Mouse (Mus musculus) hindbrain, embryonic 15.5 days (tissue): ENCODE data around the gene Gjc2. TPM values are rescaled to one million over a fixed set of nuclear protein-coding genes. Genes with fewer than 3 reads are reported as not detected.

ENCODE experiments used
- ATAC-seq: fragments of 200-750 bp; cut with Nextera tagmentation; 2 replicates; pipeline ENCODE4 v1.8.0; 2017; ENCODE audit warnings: low read depth, moderate number of reproducible peaks, moderate TSS enrichment; ENCODE audit not compliant: low FRiP score
- H3K27ac ChIP-seq: fragments of 300-500 bp; sonication (generic); replicated peaks from 2 replicates; pipeline ENCODE4 v1.5.1; 2015; ENCODE audit warnings: mild to moderate bottlenecking, inconsistent platforms
- H3K27me3 ChIP-seq: fragments of 300-500 bp; sonication (generic); 2 replicates; pipeline ENCODE4 v1.6.1; 2015; ENCODE audit warnings: control low read depth, inconsistent platforms
- H3K36me3 ChIP-seq: fragments of 300-500 bp; sonication (generic); 2 replicates; pipeline ENCODE4 v1.6.1; 2015; ENCODE audit warnings: control low read depth, inconsistent platforms
- H3K4me1 ChIP-seq: fragments of 300-500 bp; sonication (generic); replicated peaks from 2 replicates; pipeline ENCODE4 v1.6.1; 2015; ENCODE audit warnings: control low read depth, inconsistent platforms
- H3K4me2 ChIP-seq: fragments of 300-500 bp; sonication (generic); 2 replicates; pipeline ENCODE4 v1.6.1; 2015; ENCODE audit warnings: moderate library complexity, mild to moderate bottlenecking, inconsistent platforms
- H3K4me3 ChIP-seq: fragments of 300-500 bp; sonication (generic); 2 replicates; pipeline ENCODE4 v1.5.1; 2015; ENCODE audit warnings: mild to moderate bottlenecking, inconsistent platforms
- H3K9ac ChIP-seq: fragments of 300-500 bp; sonication (generic); 2 replicates; pipeline ENCODE4 v1.6.1; 2015; ENCODE audit warnings: inconsistent platforms
- H3K9me3 ChIP-seq: fragments of 300-500 bp; sonication (generic); 2 replicates; pipeline ENCODE4 v1.6.1; 2016; ENCODE audit warnings: control low read depth, inconsistent platforms
- WGBS: fragments of 180-500 bp; shearing (Covaris S2); methylation state at CpG from one replicate; pipeline ENCODE4 v1.1.7; 2015; 5-methylcytosine and 5-hydroxymethylcytosine counted together
- polyA plus RNA-seq: library from polyadenylated mRNA; unstranded; fragments of >200 nt; fragmentation: Nextera tagmentation; extraction: Ambion mirVana; gene quantifications from 2 replicates; pipeline ENCODE4 v1.2.1, GENCODE M21; 2015

The Gjc2 gene
- polyA plus RNA-seq, 1 experiment from 2014 or later: 0.39 TPM

- no peaks in the 10 kb centered on the region for H3K4me1 ChIP-seq
- no peak overlapping the region for H3K9ac ChIP-seq
- no peak for ATAC-seq
- H3K4me3 ChIP-seq: no peak overlapping the region
- no peak overlapping the region for H3K27ac ChIP-seq
- no peaks in the 10 kb centered on the region for H3K27me3 ChIP-seq
- H3K36me3 ChIP-seq: no peaks in the 10 kb centered on the region
- no peak overlapping the region for H3K4me2 ChIP-seq
- 29% methylated on average over 3 of the region's 3 CpGs for WGBS
- no peaks in the 10 kb centered on the region for H3K9me3 ChIP-seq
Observed at GRCm38 (mm10) chr11:59151729-59152128, 31.3 kb downstream of the Gjc2 start.

- ATAC-seq: no peak
- Histone ChIP-seq H3K9me3 (no peaks in the 10 kb centered on the region), H3K27me3 (no peaks in the 10 kb centered on the region), H3K4me2 (no peak overlapping the region), H3K9ac (no peak overlapping the region), H3K27ac (no peak overlapping the region), H3K4me1 (no peaks in the 10 kb centered on the region), H3K4me3 (no peak overlapping the region), H3K36me3 (no peaks in the 10 kb centered on the region)
- 73% methylated on average over 3 of the region's 3 CpGs for WGBS
Observed at GRCm38 (mm10) chr11:59149302-59149701, 33.7 kb downstream of the Gjc2 start.

GRCm38 (mm10) chr11:59142962-59143361, 40.1 kb downstream of the Gjc2 start:
- H3K4me3 ChIP-seq: no peak overlapping the region
- no peak overlapping the region for H3K4me2 ChIP-seq
- 85% methylated on average over 5 of the region's 5 CpGs for WGBS
- no peaks in the 10 kb centered on the region for H3K9me3 ChIP-seq
- H3K36me3 ChIP-seq: no peaks in the 10 kb centered on the region
- no peak overlapping the region for H3K27ac ChIP-seq
- 0 out of 2 replicates have a peak, but pooled peaks cover 3% of the 10 kb centered on the region for H3K27me3 ChIP-seq
- H3K4me1 ChIP-seq: no peaks in the 10 kb centered on the region
- no peak for ATAC-seq
- H3K9ac ChIP-seq: no peak overlapping the region

- WGBS: 11% methylated on average over 14 of the region's 14 CpGs
- Histone ChIP-seq H3K4me3 (no peak overlapping the region), H3K27ac (no peak overlapping the region), H3K4me1 (no peaks in the 10 kb centered on the region), H3K27me3 (peaks cover 11% of the 10 kb centered on the region), H3K36me3 (no peaks in the 10 kb centered on the region), H3K9ac (no peak overlapping the region), H3K4me2 (peak overlapping the region; percentile 37), H3K9me3 (no peaks in the 10 kb centered on the region)
- ATAC-seq: no peak
Observed at GRCm38 (mm10) chr11:59141772-59142370, 41.1 kb downstream of the Gjc2 start.

GRCm38 (mm10) chr11:59138537-59139486, 44.2 kb downstream of the Gjc2 start:
- Histone ChIP-seq H3K27me3 (peaks cover 40% of the 10 kb centered on the region), H3K9ac (no peak overlapping the region), H3K4me1 (peaks cover 12% of the 10 kb centered on the region), H3K4me3 (no peak overlapping the region), H3K9me3 (no peaks in the 10 kb centered on the region), H3K36me3 (no peaks in the 10 kb centered on the region), H3K4me2 (no peak overlapping the region), H3K27ac (no peak overlapping the region)
- 73% methylated on average over 19 of the region's 19 CpGs for WGBS
- ATAC-seq: no peak

- H3K27me3 ChIP-seq: peaks cover 51% of the 10 kb centered on the region
- H3K9ac ChIP-seq: no peak overlapping the region
- no peak overlapping the region for H3K4me3 ChIP-seq
- no peak overlapping the region for H3K4me2 ChIP-seq
- H3K36me3 ChIP-seq: no peaks in the 10 kb centered on the region
- H3K27ac ChIP-seq: no peak overlapping the region
- H3K4me1 ChIP-seq: peaks cover 12% of the 10 kb centered on the region
- no peaks in the 10 kb centered on the region for H3K9me3 ChIP-seq
- ATAC-seq: no peak
- WGBS: 71% methylated on average over 12 of the region's 12 CpGs
Observed at GRCm38 (mm10) chr11:59136994-59137706, 45.9 kb downstream of the Gjc2 start.

GRCm38 (mm10) chr11:59135904-59136452, 47.0 kb downstream of the Gjc2 start, which contains the start of gene Obscn:
TSS of gene Obscn (minus strand) at chr11:59136402.
- peaks cover 12% of the 10 kb centered on the region for H3K4me1 ChIP-seq
- peak within 1 kb of the TSS; percentile 30; the same call in 1 of the 2 replicates for H3K9ac ChIP-seq
- H3K36me3 ChIP-seq: no peaks in the 10 kb centered on the region
- ATAC-seq: no peak
- no peak within 1 kb of the TSS for H3K27ac ChIP-seq
- 19% methylated on average over 44 of the region's 44 CpGs for WGBS
- H3K9me3 ChIP-seq: no peaks in the 10 kb centered on the region
- H3K27me3 ChIP-seq: peaks cover 51% of the 10 kb centered on the region
- H3K4me2 ChIP-seq: peak within 1 kb of the TSS; percentile 63
- H3K4me3 ChIP-seq: peak within 1 kb of the TSS; percentile 38

- H3K9ac ChIP-seq: peak overlapping the region; percentile 30; the same call in 1 of the 2 replicates
- no peak overlapping the region for H3K27ac ChIP-seq
- H3K27me3 ChIP-seq: peaks cover 51% of the 10 kb centered on the region
- no peaks in the 10 kb centered on the region for H3K36me3 ChIP-seq
- H3K9me3 ChIP-seq: no peaks in the 10 kb centered on the region
- no peak for ATAC-seq
- peaks cover 12% of the 10 kb centered on the region for H3K4me1 ChIP-seq
- H3K4me2 ChIP-seq: peak overlapping the region; percentile 63
- 5% methylated on average over 55 of the region's 55 CpGs for WGBS
- peak overlapping the region; percentile 38 for H3K4me3 ChIP-seq
Observed at GRCm38 (mm10) chr11:59135051-59135820, 47.8 kb downstream of the Gjc2 start.

GRCm38 (mm10) chr11:59134373-59134997, 48.5 kb downstream of the Gjc2 start:
- Histone ChIP-seq H3K36me3 (no peaks in the 10 kb centered on the region), H3K4me2 (peak overlapping the region; percentile 63), H3K9ac (no peak overlapping the region), H3K4me1 (peaks cover 12% of the 10 kb centered on the region), H3K27me3 (peaks cover 51% of the 10 kb centered on the region), H3K27ac (no peak overlapping the region), H3K4me3 (peak overlapping the region; percentile 15), H3K9me3 (no peaks in the 10 kb centered on the region)
- 0 out of 2 replicates have a peak, but pooled peaks have one; percentile 49 for ATAC-seq
- whole genome bisulfite sequencing: 6% methylated on average over 31 of the region's 35 CpGs

GRCm38 (mm10) chr11:59132065-59132464, 50.9 kb downstream of the Gjc2 start:
- H3K4me3 ChIP-seq: no peak overlapping the region
- H3K9ac ChIP-seq: no peak overlapping the region
- H3K4me1 ChIP-seq: peaks cover 12% of the 10 kb centered on the region
- WGBS: 70% methylated on average over 2 of the region's 3 CpGs
- peaks cover 41% of the 10 kb centered on the region for H3K27me3 ChIP-seq
- H3K9me3 ChIP-seq: no peaks in the 10 kb centered on the region
- no peak for ATAC-seq
- no peaks in the 10 kb centered on the region for H3K36me3 ChIP-seq
- H3K4me2 ChIP-seq: no peak overlapping the region
- no peak overlapping the region for H3K27ac ChIP-seq
